Mouse (Mus musculus): ENCODE data around the gene Tomm20l.

- TF ChIP-seq CTCF (IDR thresholded peaks at IDR 0.05; ENCODE audit: low read depth): no peak
- no peak for TF ChIP-seq EP300 (IDR thresholded peaks at IDR 0.05; ENCODE audit: low read depth)
Observed at GRCm38 (mm10) chr12:71141189-71141588, 30.0 kb downstream of the Tomm20l start.

All from heart, postnatal 0 days (tissue).